21 mouse cellular contexts compared by ENCODE assay signal in genomic region chr6:12693689-12694088, GRCm38 (mm10). TPM values are rescaled to one million over a fixed set of nuclear protein-coding genes. Genes with fewer than 3 reads are reported as not detected.
DNase-seq lines count a peak whose midpoint lies in the region; ATAC-seq and TF ChIP-seq lines count a peak whose summit lies in the region.
"Had no signal": no experiment of that assay in that cellular context is flagged by ENCODE, and none has a peak within 500 bp of the region (broad histone marks: within the 10 kb centered on the region; RNA-seq: fewer than 3 reads in every experiment).

No protein-coding gene starts in this region.

- no peak overlapping the region for H3K27ac ChIP-seq in hindbrain, embryonic 11.5 days (ENCODE audit: low read depth, low read length)
- no peak overlapping the region for H3K27ac ChIP-seq in hindbrain, embryonic 10.5 days
- H3K27ac ChIP-seq in neural tube, embryonic 11.5 days (ENCODE audit: low read depth, low read length): no peak overlapping the region
- no peak overlapping the region for H3K27ac ChIP-seq in layer of hippocampus, adult 2 months
- H3K27ac ChIP-seq: embryonic facial prominence, embryonic 13.5 days; forebrain, embryonic 12.5 days; heart, embryonic 10.5 days had no signal

- H3K4me3 ChIP-seq in hindbrain, embryonic 11.5 days (ENCODE audit: low read depth, low read length): no peak overlapping the region
- H3K4me3 ChIP-seq in hindbrain, embryonic 10.5 days: no peak overlapping the region
- H3K4me3 ChIP-seq in neural tube, embryonic 11.5 days (ENCODE audit: low read depth, low read length): no peak overlapping the region
- no peak overlapping the region for H3K4me3 ChIP-seq in layer of hippocampus, adult 2 months
- H3K4me3 ChIP-seq: embryonic facial prominence, embryonic 13.5 days; forebrain, embryonic 12.5 days; heart, embryonic 10.5 days had no signal

- TF ChIP-seq CTCF in layer of hippocampus, adult 2 months (conservative IDR thresholded peaks at IDR 0.05): no peak

- H3K9me3 ChIP-seq in hindbrain, embryonic 11.5 days (ENCODE audit: control insufficient read depth, low read length): no peaks in the 10 kb centered on the region
- H3K9me3 ChIP-seq in hindbrain, embryonic 10.5 days: no peaks in the 10 kb centered on the region
- no peaks in the 10 kb centered on the region for H3K9me3 ChIP-seq in neural tube, embryonic 11.5 days (ENCODE audit: control insufficient read depth, low read length)
- H3K9me3 ChIP-seq: embryonic facial prominence, embryonic 13.5 days; forebrain, embryonic 12.5 days; heart, embryonic 10.5 days had no signal

- no peaks in the 10 kb centered on the region for H3K36me3 ChIP-seq in hindbrain, embryonic 11.5 days (ENCODE audit: control insufficient read depth, insufficient read depth, low read length)
- no peaks in the 10 kb centered on the region for H3K36me3 ChIP-seq in hindbrain, embryonic 10.5 days
- H3K36me3 ChIP-seq in neural tube, embryonic 11.5 days (ENCODE audit: control insufficient read depth, insufficient read depth, low read length): no peaks in the 10 kb centered on the region
- H3K36me3 ChIP-seq: embryonic facial prominence, embryonic 13.5 days; forebrain, embryonic 12.5 days; heart, embryonic 10.5 days had no signal

- H3K4me1 ChIP-seq in hindbrain, embryonic 11.5 days (replicated peaks; ENCODE audit: control insufficient read depth, insufficient read depth, low read length): no peaks in the 10 kb centered on the region
- H3K4me1 ChIP-seq in hindbrain, embryonic 10.5 days (replicated peaks): no peaks in the 10 kb centered on the region
- H3K4me1 ChIP-seq in neural tube, embryonic 11.5 days (ENCODE audit: control insufficient read depth, insufficient read depth, low read length): no peaks in the 10 kb centered on the region
- H3K4me1 ChIP-seq: embryonic facial prominence, embryonic 13.5 days; forebrain, embryonic 12.5 days; heart, embryonic 10.5 days had no signal

- no peak overlapping the region for H3K4me2 ChIP-seq in hindbrain, embryonic 11.5 days (replicated peaks; ENCODE audit: low read depth, low read length)
- H3K4me2 ChIP-seq in neural tube, embryonic 11.5 days (ENCODE audit: low read depth): no peak overlapping the region
- H3K4me2 ChIP-seq: embryonic facial prominence, embryonic 13.5 days; forebrain, embryonic 12.5 days had no signal

- no peaks in the 10 kb centered on the region for H3K27me3 ChIP-seq in hindbrain, embryonic 11.5 days (ENCODE audit: control insufficient read depth, insufficient read depth, low read length)
- no peaks in the 10 kb centered on the region for H3K27me3 ChIP-seq in hindbrain, embryonic 10.5 days (ENCODE audit: insufficient read depth, poor library complexity, severe bottlenecking)
- no peaks in the 10 kb centered on the region for H3K27me3 ChIP-seq in neural tube, embryonic 11.5 days (ENCODE audit: control insufficient read depth, insufficient read depth, low read length)
- H3K27me3 ChIP-seq: embryonic facial prominence, embryonic 13.5 days; forebrain, embryonic 12.5 days had no signal

- 47% methylated on average over 1 of the region's 1 CpGs for WGBS in hindbrain, embryonic 11.5 days
- WGBS in hindbrain, embryonic 10.5 days: 60% methylated on average over 1 of the region's 1 CpGs
- WGBS in neural tube, embryonic 11.5 days: 65% methylated on average over 1 of the region's 1 CpGs

- ATAC-seq in hindbrain, embryonic 11.5 days (ENCODE audit: low FRiP score): peak; percentile 75; the same call in 1 of the 2 replicates
- no peak for ATAC-seq in neural tube, embryonic 11.5 days (ENCODE audit: insufficient read depth, low FRiP score, low TSS enrichment)
- ATAC-seq: intestine, embryonic 16.5 days had no signal

- peak; percentile 26 for DNase-seq in hindbrain, embryonic 11.5 days (ENCODE audit: low spot score)
- no peak for DNase-seq in hindbrain, embryonic 10.5 days (ENCODE audit: low spot score)
- DNase-seq in neural tube, embryonic 11.5 days (ENCODE audit: low spot score): peak; percentile 13
- DNase-seq in neural tube, embryonic 10.5 days (ENCODE audit: extremely low spot score, low spot score): no peak
- DNase-seq in mesoderm, embryonic 11.5 days (ENCODE audit: low read depth, low spot score): peak; percentile 16
- DNase-seq in adrenal gland, postnatal 36 days: no peak
- DNase-seq in layer of hippocampus, adult 2 months (ENCODE audit: low spot score in 2 of 2): no peak
- DNase-seq: adrenal gland, adult 2 months; adrenal gland, postnatal 25 days; cerebellum, adult 11 months; cerebellum, adult 8-10 months; cerebellum, postnatal 14 days; gastrocnemius, postnatal 10 days; heart, adult 18-20 months; heart, postnatal 10 days; heart, postnatal 4 days had no signal

- H3K9ac ChIP-seq in hindbrain, embryonic 11.5 days (ENCODE audit: low read depth, low read length): no peak overlapping the region
- no peak overlapping the region for H3K9ac ChIP-seq in neural tube, embryonic 11.5 days (ENCODE audit: low read length)
- H3K9ac ChIP-seq: embryonic facial prominence, embryonic 13.5 days; forebrain, embryonic 12.5 days had no signal

RNA-seq across cellular contexts. Expression of gene Thsd7a, which starts 55.5 kb away (rescaled TPM):
- 35.9 and 43.2 TPM in 2 replicates for polyA plus RNA-seq in hindbrain, embryonic 11.5 days (2014; fragmentation: Nextera tagmentation; extraction: Ambion mirVana)
- polyA plus RNA-seq in hindbrain, embryonic 10.5 days (2016; fragmentation: Nextera tagmentation; extraction: Ambion mirVana): 16.4 and 29.8 TPM in 2 replicates
- 20.3 and 21.0 TPM in 2 replicates for polyA plus RNA-seq in neural tube, embryonic 11.5 days (2014; fragmentation: Nextera tagmentation; extraction: Ambion mirVana)
- 10 to 100 TPM in 1 of 2 experiments, 1 to 10 TPM in 1; 8.3 to 11.8 TPM for total RNA-seq in adrenal gland, postnatal 36 days (2021)
- 10 to 100 TPM; 42.9 to 43.3 TPM for total RNA-seq in layer of hippocampus, adult 2 months (2021)
- total RNA-seq: common myeloid progenitor, adult 5-6 weeks had no signal

Comparison
In these comparisons a context has a peak if more than half of its experiments do, and no peak if none do; other contexts are left out.
1. DNase-seq: peak in hindbrain, embryonic 11.5 days (single experiment), neural tube, embryonic 11.5 days (single experiment) and mesoderm, embryonic 11.5 days (single experiment); none in hindbrain, embryonic 10.5 days (single experiment), neural tube, embryonic 10.5 days (single experiment), adrenal gland, postnatal 36 days (0 of 2) and layer of hippocampus, adult 2 months (0 of 2).